Mouse (Mus musculus) hindbrain, embryonic 12.5 days (tissue): ENCODE measurements around the gene Cxcr2. TPM values are rescaled to one million over a fixed set of nuclear protein-coding genes. Genes with fewer than 3 reads are reported as not detected.

Experiments used
- ATAC-seq: fragments of 200-750 bp; cut with Nextera tagmentation; 2 replicates; pipeline ENCODE4 v1.8.0; 2017; ENCODE audit warnings: moderate TSS enrichment; ENCODE audit not compliant: low FRiP score
- H3K27ac ChIP-seq: fragments of 300-500 bp; sonication (generic); 2 replicates; pipeline ENCODE4 v1.5.1; 2016; ENCODE audit warnings: mild to moderate bottlenecking
- H3K27me3 ChIP-seq: fragments of 300-500 bp; sonication (generic); 2 replicates; pipeline ENCODE4 v1.6.1; 2016; ENCODE audit warnings: mild to moderate bottlenecking
- H3K36me3 ChIP-seq: fragments of 300-500 bp; sonication (generic); 2 replicates; pipeline ENCODE4 v1.6.1; 2016; ENCODE audit warnings: mild to moderate bottlenecking
- H3K4me1 ChIP-seq: fragments of 300-500 bp; sonication (generic); 2 replicates; pipeline ENCODE4 v1.6.1; 2016
- H3K4me2 ChIP-seq: fragments of 300-500 bp; sonication (generic); replicated peaks from 2 replicates; pipeline ENCODE4 v1.6.1; 2016; ENCODE audit warnings: mild to moderate bottlenecking
- H3K4me3 ChIP-seq: fragments of 300-500 bp; sonication (generic); 2 replicates; pipeline ENCODE4 v1.5.1; 2016; ENCODE audit warnings: mild to moderate bottlenecking
- H3K9ac ChIP-seq: fragments of 300-500 bp; sonication (generic); 2 replicates; pipeline ENCODE4 v1.6.1; 2016; ENCODE audit warnings: mild to moderate bottlenecking, moderate library complexity
- H3K9me3 ChIP-seq: fragments of 300-500 bp; sonication (generic); replicated peaks from 2 replicates; pipeline ENCODE4 v1.6.1; 2016; ENCODE audit warnings: mild to moderate bottlenecking
- WGBS: fragments of 180-500 bp; shearing (Covaris S2); methylation state at CpG from one replicate; pipeline ENCODE4 v1.1.7; 2016; 5-methylcytosine and 5-hydroxymethylcytosine counted together
- polyA plus RNA-seq: library from polyadenylated mRNA; unstranded; fragments of >200 nt; fragmentation: Nextera tagmentation; extraction: Ambion mirVana; gene quantifications from 2 replicates; pipeline ENCODE4 v1.2.1, GENCODE M21; 2016

Cxcr2 gene
- polyA plus RNA-seq, 1 experiment from 2014 or later = not detected

- H3K9ac ChIP-seq = no peak overlapping the region
- no peaks in the 10 kb centered on the region for H3K4me1 ChIP-seq
- 56% methylated on average over 9 of the region's 9 CpGs for WGBS
- H3K27ac ChIP-seq = no peak overlapping the region
- H3K36me3 ChIP-seq = no peaks in the 10 kb centered on the region
- H3K4me3 ChIP-seq = no peak overlapping the region
- no peaks in the 10 kb centered on the region for H3K27me3 ChIP-seq
- no peak overlapping the region for H3K4me2 ChIP-seq
- no peaks in the 10 kb centered on the region for H3K9me3 ChIP-seq
- ATAC-seq = no peak
Measured at GRCm38 (mm10) chr1:74179624-74180408, 26.0 kb downstream of the Cxcr2 start.

- Histone ChIP-seq H3K9me3 (no peaks in the 10 kb centered on the region), H3K4me1 (no peaks in the 10 kb centered on the region), H3K36me3 (no peaks in the 10 kb centered on the region), H3K4me2 (no peak overlapping the region), H3K27ac (no peak overlapping the region), H3K4me3 (no peak overlapping the region), H3K9ac (no peak overlapping the region), H3K27me3 (no peaks in the 10 kb centered on the region)
- WGBS = 65% methylated on average over 2 of the region's 2 CpGs
- no peak for ATAC-seq
Measured at GRCm38 (mm10) chr1:74181462-74181861, 27.7 kb downstream of the Cxcr2 start.

GRCm38 (mm10) chr1:74183006-74183405, 29.2 kb downstream of the Cxcr2 start:
- no peak overlapping the region for H3K4me2 ChIP-seq
- H3K4me3 ChIP-seq = no peak overlapping the region
- no peaks in the 10 kb centered on the region for H3K9me3 ChIP-seq
- H3K4me1 ChIP-seq = no peaks in the 10 kb centered on the region
- no peak for ATAC-seq
- no peaks in the 10 kb centered on the region for H3K36me3 ChIP-seq
- 74% methylated on average over 2 of the region's 2 CpGs for WGBS
- H3K27ac ChIP-seq = no peak overlapping the region
- H3K27me3 ChIP-seq = no peaks in the 10 kb centered on the region
- H3K9ac ChIP-seq = no peak overlapping the region

- H3K36me3 ChIP-seq = no peaks in the 10 kb centered on the region
- no peaks in the 10 kb centered on the region for H3K27me3 ChIP-seq
- ATAC-seq = no peak
- H3K9me3 ChIP-seq = no peaks in the 10 kb centered on the region
- H3K4me3 ChIP-seq = no peak overlapping the region
- no peak overlapping the region for H3K9ac ChIP-seq
- H3K4me1 ChIP-seq = no peaks in the 10 kb centered on the region
- H3K4me2 ChIP-seq = no peak overlapping the region
- H3K27ac ChIP-seq = no peak overlapping the region
- 84% methylated on average over 7 of the region's 7 CpGs for WGBS
Measured at GRCm38 (mm10) chr1:74190471-74190870, 36.7 kb downstream of the Cxcr2 start.

- H3K27ac ChIP-seq = no peak overlapping the region
- H3K4me1 ChIP-seq = no peaks in the 10 kb centered on the region
- H3K9ac ChIP-seq = no peak overlapping the region
- H3K9me3 ChIP-seq = no peaks in the 10 kb centered on the region
- no peaks in the 10 kb centered on the region for H3K36me3 ChIP-seq
- H3K4me2 ChIP-seq = no peak overlapping the region
- H3K27me3 ChIP-seq = no peaks in the 10 kb centered on the region
- no peak for ATAC-seq
- WGBS = 84% methylated on average over 2 of the region's 2 CpGs
- H3K4me3 ChIP-seq = no peak overlapping the region
Measured at GRCm38 (mm10) chr1:74192711-74193110, 38.9 kb downstream of the Cxcr2 start.

- H3K36me3 ChIP-seq = no peaks in the 10 kb centered on the region
- no peaks in the 10 kb centered on the region for H3K27me3 ChIP-seq
- no peaks in the 10 kb centered on the region for H3K9me3 ChIP-seq
- no peaks in the 10 kb centered on the region for H3K4me1 ChIP-seq
- no peak within 1 kb of the TSS for H3K4me2 ChIP-seq
- no peak within 1 kb of the TSS for H3K4me3 ChIP-seq
- no peak within 1 kb of the TSS for H3K27ac ChIP-seq
- no peak within 1 kb of the TSS for H3K9ac ChIP-seq
- WGBS = 64% methylated on average over 8 of the region's 8 CpGs
- no peak for ATAC-seq
Measured at GRCm38 (mm10) chr1:74194445-74194844, 40.7 kb downstream of the Cxcr2 start, which contains the start of gene Cxcr1. Cxcr1 (minus strand) TSS chr1:74194631.

- H3K27me3 ChIP-seq = no peaks in the 10 kb centered on the region
- no peaks in the 10 kb centered on the region for H3K4me1 ChIP-seq
- H3K27ac ChIP-seq = no peak overlapping the region
- no peak overlapping the region for H3K4me3 ChIP-seq
- no peaks in the 10 kb centered on the region for H3K36me3 ChIP-seq
- 43% methylated on average over 7 of the region's 7 CpGs for WGBS
- no peaks in the 10 kb centered on the region for H3K9me3 ChIP-seq
- no peak overlapping the region for H3K9ac ChIP-seq
- no peak overlapping the region for H3K4me2 ChIP-seq
- ATAC-seq = no peak
Measured at GRCm38 (mm10) chr1:74195961-74196360, 42.2 kb downstream of the Cxcr2 start.

- H3K4me1 ChIP-seq = no peaks in the 10 kb centered on the region
- ATAC-seq = no peak
- no peak overlapping the region for H3K4me3 ChIP-seq
- WGBS = 83% methylated on average over 17 of the region's 17 CpGs
- H3K27me3 ChIP-seq = no peaks in the 10 kb centered on the region
- H3K9me3 ChIP-seq = no peaks in the 10 kb centered on the region
- H3K4me2 ChIP-seq = no peak overlapping the region
- H3K36me3 ChIP-seq = no peaks in the 10 kb centered on the region
- no peak overlapping the region for H3K9ac ChIP-seq
- no peak overlapping the region for H3K27ac ChIP-seq
Measured at GRCm38 (mm10) chr1:74196621-74197419, 43.0 kb downstream of the Cxcr2 start.

- no peak overlapping the region for H3K9ac ChIP-seq
- H3K27me3 ChIP-seq = no peaks in the 10 kb centered on the region
- no peaks in the 10 kb centered on the region for H3K36me3 ChIP-seq
- H3K4me3 ChIP-seq = no peak overlapping the region
- H3K9me3 ChIP-seq = no peaks in the 10 kb centered on the region
- ATAC-seq = no peak
- no peak overlapping the region for H3K27ac ChIP-seq
- 81% methylated on average over 12 of the region's 12 CpGs for WGBS
- H3K4me1 ChIP-seq = no peaks in the 10 kb centered on the region
- H3K4me2 ChIP-seq = no peak overlapping the region
Measured at GRCm38 (mm10) chr1:74197726-74198470, 44.1 kb downstream of the Cxcr2 start.

- no peaks in the 10 kb centered on the region for H3K9me3 ChIP-seq
- no peaks in the 10 kb centered on the region for H3K36me3 ChIP-seq
- H3K27me3 ChIP-seq = no peaks in the 10 kb centered on the region
- no peak overlapping the region for H3K9ac ChIP-seq
- H3K4me1 ChIP-seq = no peaks in the 10 kb centered on the region
- no peak for ATAC-seq
- no peak overlapping the region for H3K4me2 ChIP-seq
- H3K27ac ChIP-seq = no peak overlapping the region
- WGBS = 78% methylated on average over 8 of the region's 8 CpGs
- no peak overlapping the region for H3K4me3 ChIP-seq
Measured at GRCm38 (mm10) chr1:74199046-74199445, 45.3 kb downstream of the Cxcr2 start.

GRCm38 (mm10) chr1:74201048-74201844, 47.5 kb downstream of the Cxcr2 start:
- Histone ChIP-seq H3K36me3 (no peaks in the 10 kb centered on the region), H3K4me1 (no peaks in the 10 kb centered on the region), H3K27ac (no peak overlapping the region), H3K27me3 (no peaks in the 10 kb centered on the region), H3K4me2 (no peak overlapping the region), H3K9ac (no peak overlapping the region), H3K9me3 (no peaks in the 10 kb centered on the region), H3K4me3 (no peak overlapping the region)
- 85% methylated on average over 7 of the region's 7 CpGs for WGBS
- ATAC-seq = no peak
